Mouse (Mus musculus): Measurements from ENCODE around the gene Lonp1. TPM values are rescaled to one million over a fixed set of nuclear protein-coding genes. Genes with fewer than 3 reads are reported as not detected.

The Lonp1 gene
- total and polyA plus RNA-seq, 2 experiments from 2014 or later = 40.1 to 69.5 TPM

DNA sequence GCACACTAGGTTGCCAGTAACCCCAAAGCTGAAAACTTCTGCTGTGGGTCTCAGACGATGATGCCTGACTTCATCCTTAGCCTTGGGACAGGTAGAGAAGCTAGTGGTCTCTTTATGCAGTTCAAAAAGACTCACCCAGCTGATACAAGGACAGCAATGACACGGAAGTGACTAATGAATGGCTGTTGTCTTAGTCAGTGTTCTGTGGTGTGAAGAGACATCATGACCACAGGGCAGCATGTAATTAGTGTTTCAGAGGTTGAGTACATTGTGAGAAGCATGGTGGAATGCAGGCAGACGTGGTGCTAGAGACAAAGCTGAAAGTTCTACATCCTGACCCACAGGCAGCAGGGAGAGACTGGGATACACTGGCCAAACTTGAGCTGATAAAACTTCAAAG is 40.9 kb upstream of the Lonp1 start:
- no peak for DNase-seq (ENCODE audit: low spot score)
- 80% methylated on average over 3 of the region's 3 CpGs for WGBS
- no peak overlapping the region for H3K9ac ChIP-seq (replicated peaks; ENCODE audit: low read length, poor library complexity, severe bottlenecking)
- TF ChIP-seq CTCF (IDR thresholded peaks at IDR 0.05) = no peak
- H3K36me3 ChIP-seq (ENCODE audit: insufficient read depth, low read length) = no peaks in the 10 kb centered on the region
- H3K27ac ChIP-seq (ENCODE audit: low read depth, low read length) = no peak overlapping the region
- no peaks in the 10 kb centered on the region for H3K4me1 ChIP-seq (ENCODE audit: insufficient read depth, low read length)
- ATAC-seq (ENCODE audit: low FRiP score) = no peak
- no peaks in the 10 kb centered on the region for H3K9me3 ChIP-seq (ENCODE audit: low read length)
- H3K4me3 ChIP-seq (ENCODE audit: low read depth, low read length) = no peak overlapping the region
- H3K27me3 ChIP-seq (ENCODE audit: insufficient read depth, low read length) = no peaks in the 10 kb centered on the region
- H3K4me2 ChIP-seq (ENCODE audit: low read depth, low read length, poor library complexity, severe bottlenecking) = no peak overlapping the region

DNA sequence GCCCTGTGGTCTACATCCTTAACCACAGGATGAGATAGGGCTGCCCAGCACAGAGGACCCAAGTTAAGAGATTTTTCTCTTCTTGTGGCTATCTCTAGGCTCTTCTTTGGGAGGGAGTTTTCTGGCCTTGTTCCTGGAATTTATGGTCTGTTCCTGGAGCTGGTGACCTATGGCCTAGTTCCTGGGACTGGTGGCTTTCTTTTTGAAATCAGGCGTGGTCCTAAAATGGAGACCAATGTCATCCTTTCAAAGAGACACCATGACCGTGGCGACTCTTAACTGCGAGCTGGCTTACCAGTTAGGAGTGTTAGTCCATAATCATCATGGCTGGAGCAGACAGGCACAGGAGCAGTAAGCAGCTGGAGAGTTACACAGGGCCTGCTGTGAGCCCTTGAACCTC is 39.7 kb upstream of the Lonp1 start:
- no peak overlapping the region for H3K4me2 ChIP-seq (ENCODE audit: low read depth, low read length, poor library complexity, severe bottlenecking)
- no peak for TF ChIP-seq CTCF (IDR thresholded peaks at IDR 0.05)

DNA sequence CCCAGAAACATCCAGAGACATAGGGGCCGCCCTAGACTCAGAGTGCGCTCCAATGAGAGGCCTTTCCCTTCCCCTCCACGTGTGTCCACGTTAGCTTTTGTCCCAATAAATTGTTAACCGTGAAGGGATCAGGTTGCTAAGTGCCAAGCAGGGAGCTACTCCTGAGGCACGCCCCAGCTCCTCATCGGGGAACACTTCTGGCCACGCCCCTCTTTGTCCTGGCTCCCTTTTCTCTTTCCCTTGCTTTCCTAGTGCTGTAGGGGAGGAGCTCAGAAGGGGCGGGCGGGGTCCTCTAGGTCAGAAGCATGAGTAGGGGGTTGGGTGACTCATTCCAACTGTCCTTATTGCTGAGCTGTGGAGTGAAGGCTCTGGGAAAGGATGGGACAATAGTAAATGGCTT is 37.6 kb upstream of the Lonp1 start:
- H3K27ac ChIP-seq (ENCODE audit: low read depth, low read length) = no peak overlapping the region
- H3K27me3 ChIP-seq (ENCODE audit: insufficient read depth, low read length) = no peaks in the 10 kb centered on the region
- TF ChIP-seq CTCF (IDR thresholded peaks at IDR 0.05) = no peak
- H3K9ac ChIP-seq (replicated peaks; ENCODE audit: low read length, poor library complexity, severe bottlenecking) = no peak overlapping the region
- ATAC-seq (ENCODE audit: low FRiP score) (no peak), DNase-seq (ENCODE audit: low spot score) (no peak)
- no peak overlapping the region for H3K4me2 ChIP-seq (ENCODE audit: low read depth, low read length, poor library complexity, severe bottlenecking)
- H3K9me3 ChIP-seq (ENCODE audit: low read length) = no peaks in the 10 kb centered on the region
- H3K36me3 ChIP-seq (ENCODE audit: insufficient read depth, low read length) = no peaks in the 10 kb centered on the region
- no peaks in the 10 kb centered on the region for H3K4me1 ChIP-seq (ENCODE audit: insufficient read depth, low read length)
- H3K4me3 ChIP-seq (ENCODE audit: low read depth, low read length) = no peak overlapping the region
- WGBS = 6% methylated on average over 10 of the region's 10 CpGs

More for the DNA sequence above, 39.7 kb upstream of the Lonp1 start:
- WGBS = 88% methylated on average over 4 of the region's 4 CpGs
- H3K4me1 ChIP-seq (ENCODE audit: insufficient read depth, low read length) = no peaks in the 10 kb centered on the region
- no peak for DNase-seq (ENCODE audit: low spot score)
- H3K36me3 ChIP-seq (ENCODE audit: insufficient read depth, low read length) = no peaks in the 10 kb centered on the region
- H3K9ac ChIP-seq (replicated peaks; ENCODE audit: low read length, poor library complexity, severe bottlenecking) = no peak overlapping the region
- H3K9me3 ChIP-seq (ENCODE audit: low read length) = no peaks in the 10 kb centered on the region
- H3K27me3 ChIP-seq (ENCODE audit: insufficient read depth, low read length) = no peaks in the 10 kb centered on the region
- no peak overlapping the region for H3K4me3 ChIP-seq (ENCODE audit: low read depth, low read length)
- no peak for ATAC-seq (ENCODE audit: low FRiP score)
- no peak overlapping the region for H3K27ac ChIP-seq (ENCODE audit: low read depth, low read length)

DNA sequence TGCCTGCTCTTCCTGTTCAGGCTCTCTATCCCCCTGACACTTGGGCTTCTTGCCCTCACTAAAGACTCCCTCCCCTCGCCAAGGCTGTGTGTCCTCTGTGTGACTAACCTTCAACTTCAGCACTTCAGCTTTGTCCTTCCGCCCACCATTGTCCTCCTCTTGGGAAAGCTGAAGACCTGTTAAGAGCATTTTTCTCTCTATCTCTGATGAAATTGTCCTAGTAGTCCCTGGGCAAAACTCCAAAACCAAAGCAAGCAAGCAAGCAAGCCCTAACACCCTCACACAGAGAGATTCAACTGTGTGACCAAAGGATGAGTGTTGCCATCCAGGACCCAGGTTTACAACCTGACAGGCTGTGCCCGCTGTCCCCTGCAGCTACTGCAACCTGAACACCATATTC is 37.0 kb upstream of the Lonp1 start:
- no peak overlapping the region for H3K4me3 ChIP-seq (ENCODE audit: low read depth, low read length)
- no peak overlapping the region for H3K27ac ChIP-seq (ENCODE audit: low read depth, low read length)
- H3K27me3 ChIP-seq (ENCODE audit: insufficient read depth, low read length) = no peaks in the 10 kb centered on the region
- no peak for TF ChIP-seq CTCF (IDR thresholded peaks at IDR 0.05)
- H3K9ac ChIP-seq (replicated peaks; ENCODE audit: low read length, poor library complexity, severe bottlenecking) = no peak overlapping the region
- 58% methylated on average over 3 of the region's 3 CpGs for WGBS
- no peaks in the 10 kb centered on the region for H3K4me1 ChIP-seq (ENCODE audit: insufficient read depth, low read length)
- no peaks in the 10 kb centered on the region for H3K9me3 ChIP-seq (ENCODE audit: low read length)
- H3K36me3 ChIP-seq (ENCODE audit: insufficient read depth, low read length) = no peaks in the 10 kb centered on the region
- H3K4me2 ChIP-seq (ENCODE audit: low read depth, low read length, poor library complexity, severe bottlenecking) = no peak overlapping the region
- ATAC-seq (ENCODE audit: low FRiP score) = no peak
- DNase-seq (ENCODE audit: low spot score) = no peak

DNA sequence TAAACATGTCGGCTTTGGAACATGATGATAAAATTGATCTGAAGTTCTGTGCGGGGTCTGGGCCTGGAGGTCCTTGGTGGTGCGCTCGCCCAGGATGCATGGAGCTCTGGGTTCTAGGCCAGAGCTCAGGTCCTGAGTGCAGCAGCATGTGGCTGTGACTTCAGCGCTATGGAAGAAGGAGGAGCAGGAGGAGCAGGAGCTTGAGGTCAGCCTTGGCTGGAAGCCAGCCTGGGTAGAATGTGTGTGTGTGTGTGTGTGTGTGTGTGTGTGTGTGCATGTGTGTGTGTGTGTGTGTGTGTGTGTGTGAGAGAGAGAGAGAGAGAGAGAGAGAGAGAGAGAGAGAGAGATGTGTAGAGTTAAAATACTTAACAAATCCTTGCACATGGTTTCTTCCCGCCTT is 29.5 kb upstream of the Lonp1 start:
- ATAC-seq (ENCODE audit: low FRiP score) = no peak
- Histone ChIP-seq H3K4me1 (ENCODE audit: insufficient read depth, low read length) (no peaks in the 10 kb centered on the region), H3K27me3 (ENCODE audit: insufficient read depth, low read length) (no peaks in the 10 kb centered on the region), H3K9ac (replicated peaks; ENCODE audit: low read length, poor library complexity, severe bottlenecking) (no peak overlapping the region), H3K27ac (ENCODE audit: low read depth, low read length) (no peak overlapping the region), H3K4me2 (ENCODE audit: low read depth, low read length, poor library complexity, severe bottlenecking) (no peak overlapping the region), H3K9me3 (ENCODE audit: low read length) (no peaks in the 10 kb centered on the region), H3K4me3 (ENCODE audit: low read depth, low read length) (no peak overlapping the region), H3K36me3 (ENCODE audit: insufficient read depth, low read length) (no peaks in the 10 kb centered on the region)
- no peak for TF ChIP-seq CTCF (IDR thresholded peaks at IDR 0.05)
- WGBS = 83% methylated on average over 6 of the region's 6 CpGs
- DNase-seq (ENCODE audit: low spot score) = no peak

DNA sequence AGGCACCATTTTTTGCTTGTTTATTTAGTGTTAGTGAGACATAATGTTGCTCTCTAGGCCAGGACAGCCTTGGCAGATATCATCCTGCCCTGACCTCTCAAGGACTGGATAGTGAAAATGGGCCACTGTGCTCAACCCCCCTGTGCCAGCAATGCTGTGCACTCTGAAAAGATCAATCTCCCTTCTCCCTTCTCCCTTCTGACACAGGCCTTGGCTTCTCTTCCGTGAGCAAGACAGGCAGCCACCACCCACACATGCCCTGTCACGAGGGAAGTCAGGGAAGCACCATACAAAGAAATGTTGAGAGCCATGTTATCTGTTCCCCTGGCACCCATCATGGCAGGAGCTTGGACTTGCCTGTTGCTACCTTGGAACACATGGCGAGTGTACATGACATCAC is 28.6 kb upstream of the Lonp1 start:
- ATAC-seq (ENCODE audit: low FRiP score) = no peak
- 91% methylated on average over 3 of the region's 3 CpGs for WGBS
- no peak for TF ChIP-seq CTCF (IDR thresholded peaks at IDR 0.05)
- no peak for DNase-seq (ENCODE audit: low spot score)
- H3K4me1 ChIP-seq (ENCODE audit: insufficient read depth, low read length) = no peaks in the 10 kb centered on the region
- H3K36me3 ChIP-seq (ENCODE audit: insufficient read depth, low read length) = no peaks in the 10 kb centered on the region
- no peak overlapping the region for H3K9ac ChIP-seq (replicated peaks; ENCODE audit: low read length, poor library complexity, severe bottlenecking)
- no peaks in the 10 kb centered on the region for H3K27me3 ChIP-seq (ENCODE audit: insufficient read depth, low read length)
- H3K4me3 ChIP-seq (ENCODE audit: low read depth, low read length) = no peak overlapping the region
- H3K9me3 ChIP-seq (ENCODE audit: low read length) = no peaks in the 10 kb centered on the region
- no peak overlapping the region for H3K27ac ChIP-seq (ENCODE audit: low read depth, low read length)
- H3K4me2 ChIP-seq (ENCODE audit: low read depth, low read length, poor library complexity, severe bottlenecking) = no peak overlapping the region
